Mouse (Mus musculus) heart, adult 2 months (tissue): ENCODE measurements around the gene Maff.

Experiments used
- CTCF ChIP-seq: fragments of 200-600 bp; IDR thresholded peaks from 2 replicates; pipeline ENCODE4 v1.8.1; 2022; ENCODE audit warnings: antibody characterized with exemption, mild to moderate bottlenecking, moderate library complexity
- POLR2A ChIP-seq: fragments of 200-500 bp; IDR thresholded peaks from 2 replicates; pipeline ENCODE4 v1.6.1; 2011; ENCODE audit warnings: mild to moderate bottlenecking, low read depth, low read length, control low read depth; ENCODE audit not compliant: insufficient read depth

GRCm38 (mm10) chr15:79348651-79349050, 2.2 kb downstream of the Maff start:
- TF ChIP-seq POLR2A, result no peak
- TF ChIP-seq CTCF, result no peak
